Mouse (Mus musculus) heart, embryonic 14.5 days (tissue): ENCODE measurements around the gene Nt5m. TPM values are rescaled to one million over a fixed set of nuclear protein-coding genes. Genes with fewer than 3 reads are reported as not detected.

ENCODE experiments used
- ATAC-seq: fragments of 200-750 bp; cut with Nextera tagmentation; 2 replicates; pipeline ENCODE4 v1.8.0; 2017; ENCODE audit warnings: low read depth, moderate TSS enrichment; ENCODE audit not compliant: insufficient number of reproducible peaks, insufficient read depth, low FRiP score
- H3K27ac ChIP-seq, 2 experiments: fragments of 200-500 bp in 1 of 2; fragments of 300-500 bp in 1 of 2; sonication (generic) in 1 of 2; replicated peaks in 1 of 2; 2 replicates each; pipeline ENCODE4 v1.5.1; 2012 to 2014; ENCODE audit warnings: low read depth in 2 of 2, low read length in 2 of 2, control low read depth in 1 of 2, mild to moderate bottlenecking in 1 of 2, mixed read lengths in 1 of 2; ENCODE audit not compliant: control insufficient read depth in 1 of 2, insufficient read depth in 1 of 2
- H3K27me3 ChIP-seq: fragments of 300-500 bp; sonication (generic); 2 replicates; pipeline ENCODE4 v1.6.1; 2014; ENCODE audit warnings: mild to moderate bottlenecking, low read length, control low read depth; ENCODE audit not compliant: control insufficient read depth, insufficient read depth
- H3K36me3 ChIP-seq: fragments of 300-500 bp; sonication (generic); 2 replicates; pipeline ENCODE4 v1.6.1; 2014; ENCODE audit warnings: mild to moderate bottlenecking, control low read depth, low read length, mixed read lengths; ENCODE audit not compliant: control insufficient read depth, insufficient read depth
- H3K4me1 ChIP-seq, 2 experiments: fragments of 200-500 bp in 1 of 2; fragments of 300-500 bp in 1 of 2; sonication (generic) in 1 of 2; 2 replicates each; pipeline ENCODE4 v1.6.1; 2012 to 2014; ENCODE audit warnings: low read length in 2 of 2, control low read depth in 1 of 2, mixed read lengths in 1 of 2; ENCODE audit not compliant: control insufficient read depth in 2 of 2, insufficient read depth in 2 of 2
- H3K4me2 ChIP-seq: fragments of 300-500 bp; sonication (generic); 2 replicates; pipeline ENCODE4 v1.6.1; 2014; ENCODE audit warnings: mild to moderate bottlenecking, low read length
- H3K4me3 ChIP-seq, 2 experiments: fragments of 200-500 bp in 1 of 2; fragments of 300-500 bp in 1 of 2; sonication (generic) in 1 of 2; 2 replicates each; pipeline ENCODE4 v1.5.1; 2012 to 2014; ENCODE audit warnings: low read length in 2 of 2, mild to moderate bottlenecking in 2 of 2, control low read depth in 1 of 2, low read depth in 1 of 2, moderate library complexity in 1 of 2; ENCODE audit not compliant: control insufficient read depth in 1 of 2, insufficient read depth in 1 of 2
- H3K9ac ChIP-seq: fragments of 300-500 bp; sonication (generic); 2 replicates; pipeline ENCODE4 v1.6.1; 2014; ENCODE audit warnings: mild to moderate bottlenecking, low read length
- H3K9me3 ChIP-seq: fragments of 300-500 bp; sonication (generic); 2 replicates; pipeline ENCODE4 v1.6.1; 2016; ENCODE audit warnings: low read length, control low read depth; ENCODE audit not compliant: control insufficient read depth
- WGBS: fragments of 180-500 bp; shearing (Covaris S2); extraction: QIAGEN DNeasy Blood & Tissue Kit; methylation state at CpG from one replicate; pipeline ENCODE4 v1.1.7; 2014; 5-methylcytosine and 5-hydroxymethylcytosine counted together
- polyA plus RNA-seq: library from polyadenylated mRNA; unstranded; fragments of >200 nt; fragmentation: Nextera tagmentation; extraction: Ambion mirVana; gene quantifications from 2 replicates; pipeline ENCODE4 v1.2.1, GENCODE M21; 2014

The Nt5m gene
- polyA plus RNA-seq, 1 experiment from 2014 or later: 38.8 TPM

- Histone ChIP-seq H3K9ac (no peak overlapping the region), H3K27me3 (no peaks in the 10 kb centered on the region), H3K27ac (no peak overlapping the region), H3K4me2 (no peak overlapping the region), H3K4me1 (no peaks in the 10 kb centered on the region), H3K4me3 (no peak overlapping the region), H3K36me3 (peaks cover 48% of the 10 kb centered on the region), H3K9me3 (no peaks in the 10 kb centered on the region)
- ATAC-seq: no peak
- 82% methylated on average over 8 of the region's 8 CpGs for WGBS
Measured at GRCm38 (mm10) chr11:59872124-59872523, 32.9 kb downstream of the Nt5m start.

GRCm38 (mm10) chr11:59880031-59880430 is 40.8 kb downstream of the Nt5m start:
- 0 out of 2 replicates have a peak, but pooled peaks have one; percentile 31 for ATAC-seq
- no peak overlapping the region for H3K9ac ChIP-seq

GRCm38 (mm10) chr11:59885217-59885986 is 46.2 kb downstream of the Nt5m start:
- Histone ChIP-seq H3K4me3 (no peak overlapping the region), H3K36me3 (no peaks in the 10 kb centered on the region), H3K27ac (peak overlapping the region; percentile 50 to 76), H3K9ac (peak overlapping the region; percentile 27; the same call in 1 of the 2 replicates), H3K9me3 (no peaks in the 10 kb centered on the region), H3K27me3 (no peaks in the 10 kb centered on the region), H3K4me1 (peaks cover 15 to 18% of the 10 kb centered on the region in 2 experiments; a peak in 3 of 4 replicates), H3K4me2 (peak overlapping the region; percentile 24)
- no peak for ATAC-seq
- WGBS: 39% methylated on average over 17 of the region's 17 CpGs

More at GRCm38 (mm10) chr11:59880031-59880430, 40.8 kb downstream of the Nt5m start:
- no peak overlapping the region; a peak in 1 of 4 replicates for H3K27ac ChIP-seq
- WGBS: 24% methylated on average over 2 of the region's 2 CpGs
- H3K4me3 ChIP-seq: no peak overlapping the region
- peaks cover 7 to 8% of the 10 kb centered on the region in 2 experiments; a peak in 2 of 4 replicates for H3K4me1 ChIP-seq
- H3K27me3 ChIP-seq: no peaks in the 10 kb centered on the region
- H3K4me2 ChIP-seq: no peak overlapping the region
- no peaks in the 10 kb centered on the region for H3K9me3 ChIP-seq
- H3K36me3 ChIP-seq: peaks cover 33% of the 10 kb centered on the region

GRCm38 (mm10) chr11:59886952-59887351 is 47.7 kb downstream of the Nt5m start:
- Histone ChIP-seq H3K27ac (no peak overlapping the region), H3K27me3 (no peaks in the 10 kb centered on the region), H3K4me3 (no peak overlapping the region), H3K4me2 (no peak overlapping the region), H3K36me3 (no peaks in the 10 kb centered on the region), H3K9me3 (no peaks in the 10 kb centered on the region), H3K4me1 (peaks cover 15 to 18% of the 10 kb centered on the region in 2 experiments; a peak in 3 of 4 replicates), H3K9ac (no peak overlapping the region)
- no peak for ATAC-seq
- WGBS: 61% methylated on average over 1 of the region's 1 CpGs

GRCm38 (mm10) chr11:59888151-59888550 is 48.9 kb downstream of the Nt5m start:
- no peak overlapping the region for H3K4me3 ChIP-seq
- 79% methylated on average over 5 of the region's 5 CpGs for WGBS
- H3K27me3 ChIP-seq: no peaks in the 10 kb centered on the region
- peaks cover 15 to 16% of the 10 kb centered on the region in 2 experiments; a peak in 3 of 4 replicates for H3K4me1 ChIP-seq
- no peak overlapping the region for H3K4me2 ChIP-seq
- no peak for ATAC-seq
- H3K27ac ChIP-seq: no peak overlapping the region
- no peaks in the 10 kb centered on the region for H3K36me3 ChIP-seq
- no peaks in the 10 kb centered on the region for H3K9me3 ChIP-seq
- no peak overlapping the region for H3K9ac ChIP-seq

GRCm38 (mm10) chr11:59891854-59892253 is 52.6 kb downstream of the Nt5m start:
- Histone ChIP-seq H3K36me3 (no peaks in the 10 kb centered on the region), H3K4me3 (no peak overlapping the region), H3K9ac (no peak overlapping the region), H3K4me2 (no peak overlapping the region), H3K27ac (no peak overlapping the region), H3K4me1 (peaks cover 10 to 12% of the 10 kb centered on the region in 2 experiments), H3K9me3 (no peaks in the 10 kb centered on the region), H3K27me3 (no peaks in the 10 kb centered on the region)
- no peak for ATAC-seq
- 63% methylated on average over 6 of the region's 6 CpGs for whole genome bisulfite sequencing

- Histone ChIP-seq H3K4me1 (peaks cover 20 to 21% of the 10 kb centered on the region in 2 experiments), H3K27ac (no peak overlapping the region), H3K4me2 (no peak overlapping the region), H3K27me3 (no peaks in the 10 kb centered on the region), H3K36me3 (no peaks in the 10 kb centered on the region), H3K9me3 (no peaks in the 10 kb centered on the region), H3K4me3 (no peak overlapping the region), H3K9ac (no peak overlapping the region)
- no peak for ATAC-seq
- 75% methylated on average over 10 of the region's 10 CpGs for WGBS
Measured at GRCm38 (mm10) chr11:59893153-59893788, 54.0 kb downstream of the Nt5m start.
